In the genomic region with DNA sequence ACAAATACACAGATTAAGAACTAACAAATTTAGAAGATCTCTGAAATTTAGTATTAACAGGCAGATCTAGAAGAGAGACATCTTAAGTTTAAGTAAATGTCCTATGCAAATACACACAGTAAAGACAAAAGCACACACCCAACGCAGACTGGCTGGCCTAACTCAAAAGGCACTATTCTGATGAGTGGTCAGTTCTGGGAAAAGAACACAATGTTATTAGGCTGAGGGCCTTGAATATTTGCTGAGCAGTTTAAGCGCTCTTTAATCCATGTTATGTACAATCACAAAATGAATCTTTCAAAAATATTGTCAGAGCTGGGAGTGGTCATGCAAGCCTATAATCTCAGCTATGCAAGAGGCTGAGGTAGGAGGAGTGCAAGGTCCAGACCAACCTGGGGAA, we compare ENCODE assay signal across 17 mouse cellular contexts. TPM values are rescaled to one million over a fixed set of nuclear protein-coding genes. Genes with fewer than 3 reads are reported as not detected.
"Had no signal": no experiment of that assay in that cellular context is flagged by ENCODE, and none has a peak within 500 bp of the region (broad histone marks: within the 10 kb centered on the region; RNA-seq: fewer than 3 reads in every experiment).

No protein-coding gene starts in this region.

- H3K27ac ChIP-seq: limb, embryonic 15.5 days; liver, embryonic 14.5 days; midbrain, embryonic 15.5 days; neural tube, embryonic 12.5 days had no signal

- H3K4me3 ChIP-seq: limb, embryonic 15.5 days; megakaryocyte, embryonic 14.5 days; midbrain, embryonic 15.5 days; neural tube, embryonic 12.5 days had no signal

- DNase-seq: kidney, adult 8-10 months; kidney, postnatal 25 days; layer of hippocampus, adult 9-11 months; layer of hippocampus, postnatal 36 days; lung, postnatal 10 days; spleen, adult 18-20 months; thymus, postnatal 4 days had no signal

- ATAC-seq: hindbrain, embryonic 16.5 days; inflammation-experienced regulatory T-cells, adult 6 months; midbrain, embryonic 15.5 days had no signal

- H3K27me3 ChIP-seq: limb, embryonic 15.5 days; megakaryocyte, embryonic 14.5 days; midbrain, embryonic 15.5 days; neural tube, embryonic 12.5 days had no signal

- H3K9ac ChIP-seq: limb, embryonic 15.5 days; liver, embryonic 14.5 days; midbrain, embryonic 15.5 days; neural tube, embryonic 12.5 days had no signal

- H3K9me3 ChIP-seq: limb, embryonic 15.5 days; megakaryocyte, embryonic 14.5 days; midbrain, embryonic 15.5 days; neural tube, embryonic 12.5 days had no signal

- H3K4me2 ChIP-seq: limb, embryonic 15.5 days; midbrain, embryonic 11.5 days; midbrain, embryonic 15.5 days; neural tube, embryonic 12.5 days had no signal

RNA-seq across cellular contexts. Expression of gene Cyp2c23, which starts 35.7 kb away (rescaled TPM):
- total RNA-seq: layer of hippocampus, postnatal 36 days; monocyte, adult 5-6 weeks; neutrophil, adult 5-6 weeks had no signal
- polyA plus RNA-seq: hindbrain, embryonic 16.5 days; inflammation-experienced regulatory T-cells, adult 6 months; midbrain, embryonic 11.5 days; midbrain, embryonic 15.5 days; neural tube, embryonic 12.5 days had no signal
